Mouse (Mus musculus) MEL (cell line): ENCODE results near the gene Gm49450. TPM values are rescaled to one million over a fixed set of nuclear protein-coding genes. Genes with fewer than 3 reads are reported as not detected.
A peak's percentile ranks its signal among the peaks of the same experiment; 100 is the strongest.

Experiments
- DNase-seq: peaks from one replicate; pipeline ENCODE4 v3.0.0; 2011; ENCODE audit warnings: low read depth, low spot score
- H3K27ac ChIP-seq: 2 replicates; pipeline ENCODE4 v1.5.1; 2012; ENCODE audit warnings: low read depth, mild to moderate bottlenecking, control low read depth, low read length, moderate library complexity; ENCODE audit not compliant: control insufficient read depth
- H3K27me3 ChIP-seq, 2 experiments: fragments of 150-350 bp in 1 of 2; sonication (generic) in 1 of 2; 2 replicates each; pipeline ENCODE4 v1.6.1; 2012; ENCODE audit warnings: low read length in 2 of 2, mild to moderate bottlenecking in 2 of 2, improper control_type of control experiment in 1 of 2, moderate library complexity in 1 of 2; ENCODE audit not compliant: insufficient read depth in 2 of 2, control insufficient read depth in 1 of 2
- H3K36me3 ChIP-seq, 2 experiments: 2 replicates each; pipeline ENCODE4 v1.6.1; 2012 to 2014; ENCODE audit warnings: low read length in 2 of 2, improper control_type of control experiment in 1 of 2, inconsistent platforms in 1 of 2, mild to moderate bottlenecking in 1 of 2; ENCODE audit not compliant: insufficient read depth in 2 of 2, control insufficient read depth in 1 of 2
- H3K4me1 ChIP-seq, 2 experiments: fragments of 150-350 bp in 1 of 2; sonication (generic) in 1 of 2; 2 replicates each; pipeline ENCODE4 v1.6.1; 2012; ENCODE audit warnings: low read length in 2 of 2, improper control_type of control experiment in 1 of 2, mild to moderate bottlenecking in 1 of 2; ENCODE audit not compliant: insufficient read depth in 2 of 2, control insufficient read depth in 1 of 2
- H3K4me3 ChIP-seq, 2 experiments: fragments of 150-350 bp in 1 of 2; sonication (generic) in 1 of 2; 2 replicates each; pipeline ENCODE4 v1.5.1; 2012; ENCODE audit warnings: low read depth in 2 of 2, low read length in 2 of 2, mild to moderate bottlenecking in 2 of 2, moderate library complexity in 2 of 2, control low read depth in 1 of 2, improper control_type of control experiment in 1 of 2; ENCODE audit not compliant: control insufficient read depth in 1 of 2, insufficient read depth in 1 of 2
- H3K79me2 ChIP-seq: 2 replicates; pipeline ENCODE4 v1.6.1; 2012; ENCODE audit warnings: mild to moderate bottlenecking, low read length, moderate library complexity; ENCODE audit not compliant: control insufficient read depth, poor library complexity, insufficient read depth
- H3K9ac ChIP-seq: 2 replicates; pipeline ENCODE4 v1.6.1; 2012; ENCODE audit warnings: low read depth, mild to moderate bottlenecking, control low read depth, low read length, moderate library complexity; ENCODE audit not compliant: control insufficient read depth, poor library complexity, severe bottlenecking
- H3K9me3 ChIP-seq: fragments of 150-350 bp; sonication (generic); replicated peaks from 2 replicates; pipeline ENCODE4 v1.6.1; 2012; ENCODE audit warnings: mild to moderate bottlenecking, low read length, improper control_type of control experiment, moderate library complexity; ENCODE audit not compliant: insufficient read depth
- BHLHE40 ChIP-seq: IDR thresholded peaks from 2 replicates; pipeline ENCODE4 v1.6.1; 2012; ENCODE audit warnings: low read depth, mild to moderate bottlenecking, inconsistent platforms, low read length, improper control_type of control experiment, borderline replicate concordance
- CHD2 ChIP-seq: IDR thresholded peaks from 2 replicates; pipeline ENCODE4 v1.6.1; 2011; ENCODE audit warnings: low read length, improper control_type of control experiment
- ELF1 ChIP-seq: IDR thresholded peaks from 2 replicates; pipeline ENCODE4 v1.6.1; 2014; ENCODE audit warnings: low read depth, mild to moderate bottlenecking, inconsistent platforms, low read length, improper control_type of control experiment, moderate library complexity
- EP300 ChIP-seq, 2 experiments: IDR thresholded peaks; 2 replicates each; pipeline ENCODE4 v1.6.1; 2011; ENCODE audit warnings: improper control_type of control experiment in 2 of 2, low read length in 2 of 2, low read depth in 1 of 2, mild to moderate bottlenecking in 1 of 2
- ETS1 ChIP-seq: IDR thresholded peaks from 2 replicates; pipeline ENCODE4 v1.6.1; 2012; ENCODE audit warnings: low read depth, mild to moderate bottlenecking, inconsistent platforms, low read length, improper control_type of control experiment, moderate library complexity
- GABPA ChIP-seq: IDR thresholded peaks from 2 replicates; pipeline ENCODE4 v1.6.1; 2012; ENCODE audit warnings: low read depth, mild to moderate bottlenecking, inconsistent platforms, low read length, improper control_type of control experiment, moderate library complexity
- MAFK ChIP-seq: IDR thresholded peaks from 2 replicates; pipeline ENCODE4 v1.6.1; 2011; ENCODE audit warnings: low read depth, mild to moderate bottlenecking, low read length, improper control_type of control experiment, borderline replicate concordance
- MAX ChIP-seq: IDR thresholded peaks from 2 replicates; pipeline ENCODE4 v1.6.1; 2011; ENCODE audit warnings: low read length, improper control_type of control experiment
- MYB ChIP-seq: IDR thresholded peaks from 2 replicates; pipeline ENCODE4 v1.6.1; 2011; ENCODE audit warnings: mild to moderate bottlenecking, low read depth, low read length, improper control_type of control experiment
- MYC ChIP-seq: IDR thresholded peaks from 2 replicates; pipeline ENCODE4 v1.6.1; 2011; ENCODE audit warnings: low read depth, mild to moderate bottlenecking, low read length, improper control_type of control experiment, moderate library complexity
- NRF1 ChIP-seq: IDR thresholded peaks from 2 replicates; pipeline ENCODE4 v1.6.1; 2014; ENCODE audit warnings: low read depth, mild to moderate bottlenecking, inconsistent platforms, low read length, improper control_type of control experiment, moderate library complexity; ENCODE audit not compliant: poor library complexity, insufficient read depth, severe bottlenecking
- POLR2A ChIP-seq, 2 experiments: IDR thresholded peaks; 2 replicates each; pipeline ENCODE4 v1.6.1; 2011 to 2012; ENCODE audit warnings: low read length in 2 of 2, mild to moderate bottlenecking in 2 of 2, control low read depth in 1 of 2, improper control_type of control experiment in 1 of 2, low read depth in 1 of 2, moderate library complexity in 1 of 2; ENCODE audit not compliant: control insufficient read depth in 1 of 2, insufficient read depth in 1 of 2, poor library complexity in 1 of 2
- POLR2AphosphoS2 ChIP-seq: IDR thresholded peaks from 2 replicates; pipeline ENCODE4 v1.6.1; 2011; ENCODE audit warnings: low read length, improper control_type of control experiment
- POLR2AphosphoS5 ChIP-seq: IDR thresholded peaks from 2 replicates; pipeline ENCODE4 v1.6.1; 2012; ENCODE audit warnings: low read depth, borderline replicate concordance, mild to moderate bottlenecking, inconsistent platforms, low read length, moderate library complexity, mixed read lengths
- RCOR1 ChIP-seq: IDR thresholded peaks from 2 replicates; pipeline ENCODE4 v1.6.1; 2012; ENCODE audit warnings: low read depth, mild to moderate bottlenecking, inconsistent platforms, low read length, improper control_type of control experiment
- TAL1 ChIP-seq: IDR thresholded peaks from 2 replicates; pipeline ENCODE4 v1.6.1; 2012; ENCODE audit warnings: mild to moderate bottlenecking, inconsistent platforms, low read length, moderate library complexity, mixed read lengths
- TBP ChIP-seq: IDR thresholded peaks from 2 replicates; pipeline ENCODE4 v1.8.0; 2011; ENCODE audit warnings: low read depth, low read length, improper control_type of control experiment
- UBTF ChIP-seq: IDR thresholded peaks from 2 replicates; pipeline ENCODE4 v1.6.1; 2012; ENCODE audit warnings: low read depth, mild to moderate bottlenecking, inconsistent platforms, low read length, improper control_type of control experiment, moderate library complexity, borderline replicate concordance; ENCODE audit not compliant: insufficient read depth
- ZMIZ1 ChIP-seq: IDR thresholded peaks from 2 replicates; pipeline ENCODE4 v1.6.1; 2012; ENCODE audit warnings: low read depth, mild to moderate bottlenecking, inconsistent platforms, low read length, improper control_type of control experiment, moderate library complexity
- ZNF384 ChIP-seq: IDR thresholded peaks from 2 replicates; pipeline ENCODE4 v1.6.1; 2012; ENCODE audit warnings: low read depth, mild to moderate bottlenecking, inconsistent platforms, low read length, improper control_type of control experiment
- polyA plus RNA-seq, 2 experiments: library from polyadenylated mRNA; stranded (reverse) in 1 of 2; unstranded in 1 of 2; fragments of >175 nt in 1 of 2; fragments of >200 nt in 1 of 2; gene quantifications; 2 replicates each; pipeline versions ENCODE4 v1.2.1 to v1.2.4; 2012; ENCODE audit warnings: low replicate concordance in 2 of 2, low read depth in 1 of 2; ENCODE audit not compliant: insufficient read length in 2 of 2, insufficient read depth in 1 of 2, missing spikeins in 1 of 2
- total RNA-seq: library from RNA; depleted of rRNA; stranded (reverse); fragments of 300-350 nt; gene quantifications from 2 replicates; pipeline ENCODE4 v1.2.3, GENCODE M21; 2012

Gm49450 gene
- total and polyA plus RNA-seq, 3 experiments: not detected

GRCm38 (mm10) chr15:98894746-98895634 lies 58.4 kb downstream of the Gm49450 start:
- Histone ChIP-seq H3K9ac (no peak overlapping the region), H3K79me2 (no peaks in the 10 kb centered on the region), H3K4me1 (peaks cover 0 to 7% of the 10 kb centered on the region in 2 experiments; a peak in 2 of 4 replicates), H3K9me3 (no peaks in the 10 kb centered on the region), H3K36me3 (peaks cover 0 to 4% of the 10 kb centered on the region in 2 experiments; a peak in 2 of 4 replicates), H3K27ac (no peak overlapping the region)
- DNase-seq: no peak
- no peak for TF ChIP-seq ELF1
- no peak for TF ChIP-seq MAFK
- no peak for TF ChIP-seq ETS1
- TF ChIP-seq ZNF384: no peak
- TF ChIP-seq, all 39 proteins: peak for 0
- Histone ChIP-seq H3K27me3 (peaks cover 0 to 3% of the 10 kb centered on the region in 2 experiments; a peak in 2 of 4 replicates), H3K4me3 (no peak overlapping the region)

- DNase-seq: no peak
- no peak within 1 kb of the TSS for H3K27ac ChIP-seq
- no peaks in the 10 kb centered on the region for H3K79me2 ChIP-seq
- H3K36me3 ChIP-seq: peaks cover 0 to 4% of the 10 kb centered on the region in 2 experiments; a peak in 2 of 4 replicates
- H3K9ac ChIP-seq: no peak within 1 kb of the TSS
- H3K27me3 ChIP-seq: peaks cover 0 to 3% of the 10 kb centered on the region in 2 experiments; a peak in 2 of 4 replicates
- H3K4me3 ChIP-seq: no peak within 1 kb of the TSS
- no peaks in the 10 kb centered on the region for H3K9me3 ChIP-seq
- TF ChIP-seq TAL1: 0 out of 2 replicates have a peak, but pooled peaks have one; percentile 2
- TF ChIP-seq POLR2AphosphoS5: no peak
- TF ChIP-seq MAFK: no peak
- H3K4me1 ChIP-seq: peaks cover 0 to 7% of the 10 kb centered on the region in 2 experiments; a peak in 2 of 4 replicates
Measured at GRCm38 (mm10) chr15:98893940-98894745, 59.2 kb downstream of the Gm49450 start, which contains the start of gene Rhebl1. Gene Rhebl1 (minus strand): TSS chr15:98894540.

GRCm38 (mm10) chr15:98893036-98893435 lies 60.3 kb downstream of the Gm49450 start:
- Histone ChIP-seq H3K79me2 (no peaks in the 10 kb centered on the region), H3K27me3 (peaks cover 0 to 2% of the 10 kb centered on the region in 2 experiments; a peak in 1 of 4 replicates), H3K4me1 (peaks cover 0 to 7% of the 10 kb centered on the region in 2 experiments; a peak in 2 of 4 replicates), H3K9me3 (no peaks in the 10 kb centered on the region), H3K27ac (no peak overlapping the region), H3K9ac (no peak overlapping the region), H3K4me3 (no peak overlapping the region), H3K36me3 (peaks cover 0 to 4% of the 10 kb centered on the region in 2 experiments; a peak in 2 of 4 replicates)
- no peak for DNase-seq
- TF ChIP-seq MAFK (no peak), RCOR1 (no peak), POLR2A (IDR thresholded peaks at IDR 0.05; ENCODE audit: control insufficient read depth in 1 of 2, insufficient read depth in 1 of 2, low read depth in 1 of 2, low read length in 2 of 2, poor library complexity in 1 of 2) (no peak), TBP (no peak), UBTF (no peak), MAX (no peak), CHD2 (no peak), GABPA (no peak), POLR2AphosphoS2 (no peak), NRF1 (no peak), ZMIZ1 (no peak), TAL1 (no peak), MYB (no peak), EP300 (IDR thresholded peaks at IDR 0.05; ENCODE audit: low read depth in 1 of 2, low read length in 2 of 2) (no peak), MYC (no peak), ZNF384 (no peak), ELF1 (no peak), BHLHE40 (no peak)
